Mouse (Mus musculus) cerebellum, adult 2 months (tissue): ENCODE results near the gene Cpne8.

Experiments
- CTCF ChIP-seq: fragments of 200-500 bp; IDR thresholded peaks from 2 replicates; pipeline ENCODE4 v1.5.1; 2011; ENCODE audit warnings: low read depth, mild to moderate bottlenecking, control low read depth, low read length, moderate library complexity, borderline replicate concordance; ENCODE audit not compliant: insufficient read depth
- POLR2A ChIP-seq: fragments of 200-500 bp; IDR thresholded peaks from 2 replicates; pipeline ENCODE4 v1.6.1; 2011; ENCODE audit warnings: low read length, control low read depth, borderline replicate concordance; ENCODE audit not compliant: insufficient read depth

- TF ChIP-seq CTCF (no peak), POLR2A (no peak)
These were observed 216.0 kb downstream of the Cpne8 start for GRCm38 (mm10) chr15:90463281-90463680.
